Mouse (Mus musculus): Measurements from ENCODE around the gene Rnf224.

DNA sequence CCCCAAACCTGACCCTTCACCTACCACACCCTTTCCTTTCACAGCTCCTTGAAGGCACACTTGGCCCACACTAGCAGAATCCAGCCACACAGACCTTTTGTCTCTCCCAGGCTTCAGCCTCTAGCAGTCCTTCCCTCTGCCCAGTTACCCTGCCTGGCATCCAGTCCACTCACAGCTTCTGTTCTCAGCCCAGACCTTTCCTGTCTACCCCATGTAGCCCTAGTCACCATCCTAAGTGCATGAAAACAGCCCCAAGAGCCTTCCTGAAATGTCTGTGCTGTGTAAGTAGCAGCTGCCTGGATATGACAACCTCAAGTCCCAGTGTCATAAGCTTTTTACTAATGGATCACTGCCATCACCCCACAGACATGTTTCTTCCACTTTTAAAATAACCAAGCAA, 38.6 kb downstream of the Rnf224 start:
- no peak for TF ChIP-seq CTCF (IDR thresholded peaks at IDR 0.05; ENCODE audit: borderline replicate concordance, insufficient read depth, low read depth, low read length)
- TF ChIP-seq POLR2A (IDR thresholded peaks at IDR 0.05; ENCODE audit: borderline replicate concordance, insufficient read depth, low read length), result no peak

Data from cerebellum, adult 2 months (tissue).